11 mouse cellular contexts compared by ENCODE assay signal in genomic region chr17:63008277-63008676, GRCm38 (mm10).
DNase-seq lines count a peak whose midpoint lies in the region; ATAC-seq and TF ChIP-seq lines count a peak whose summit lies in the region.
"Had no signal": no experiment of that assay in that cellular context is flagged by ENCODE, and none has a peak within 500 bp of the region (broad histone marks: within the 10 kb centered on the region; RNA-seq: fewer than 3 reads in every experiment).

No protein-coding gene starts in this region.

- H3K4me1 ChIP-seq in kidney, postnatal 0 days (replicated peaks; ENCODE audit: insufficient read depth, low read length): peaks cover 6% of the 10 kb centered on the region
- peaks cover 4% of the 10 kb centered on the region for H3K4me1 ChIP-seq in embryonic facial prominence, embryonic 14.5 days (ENCODE audit: control insufficient read depth, insufficient read depth, low read length)
- peaks cover 33% of the 10 kb centered on the region for H3K4me1 ChIP-seq in midbrain, embryonic 10.5 days
- H3K4me1 ChIP-seq: megakaryocyte, embryonic 14.5 days had no signal

- no peak overlapping the region for H3K4me3 ChIP-seq in kidney, postnatal 0 days (replicated peaks; ENCODE audit: low read depth, low read length)
- no peak overlapping the region for H3K4me3 ChIP-seq in embryonic facial prominence, embryonic 14.5 days (ENCODE audit: low read depth, low read length)
- H3K4me3 ChIP-seq in midbrain, embryonic 10.5 days: no peak overlapping the region
- H3K4me3 ChIP-seq: layer of hippocampus, adult 2 months; megakaryocyte, embryonic 14.5 days had no signal

- H3K9ac ChIP-seq in kidney, postnatal 0 days (ENCODE audit: low read depth, low read length): no peak overlapping the region
- H3K9ac ChIP-seq in embryonic facial prominence, embryonic 14.5 days (ENCODE audit: low read depth, low read length): no peak overlapping the region

- H3K27me3 ChIP-seq in kidney, postnatal 0 days (ENCODE audit: insufficient read depth, low read length): no peaks in the 10 kb centered on the region
- H3K27me3 ChIP-seq in embryonic facial prominence, embryonic 14.5 days (replicated peaks; ENCODE audit: control insufficient read depth, insufficient read depth, low read length): no peaks in the 10 kb centered on the region
- H3K27me3 ChIP-seq in midbrain, embryonic 10.5 days (ENCODE audit: low read depth, poor library complexity, severe bottlenecking): no peaks in the 10 kb centered on the region
- H3K27me3 ChIP-seq: megakaryocyte, embryonic 14.5 days had no signal

- no peak for TF ChIP-seq CTCF in kidney, postnatal 0 days (IDR thresholded peaks at IDR 0.05; ENCODE audit: low read depth)

- DNase-seq in kidney, postnatal 0 days (ENCODE audit: low spot score): peak; percentile 62
- no peak for DNase-seq in kidney, postnatal 36 days
- DNase-seq in embryonic facial prominence, embryonic 14.5 days (ENCODE audit: low spot score): peak; percentile 82
- peak; percentile 35 for DNase-seq in midbrain, embryonic 10.5 days (ENCODE audit: low spot score)
- DNase-seq in spleen, postnatal 4 days (ENCODE audit: low spot score in 2 of 2): peak; percentile 32 to 65
- DNase-seq in cerebellum, adult 18-20 months: no peak
- no peak for DNase-seq in kidney, adult 9 months
- DNase-seq: cerebellum, adult 11 months had no signal

- H3K9me3 ChIP-seq in kidney, postnatal 0 days (replicated peaks; ENCODE audit: low read length): no peaks in the 10 kb centered on the region
- no peaks in the 10 kb centered on the region for H3K9me3 ChIP-seq in embryonic facial prominence, embryonic 14.5 days (ENCODE audit: control insufficient read depth, low read length)
- no peaks in the 10 kb centered on the region for H3K9me3 ChIP-seq in midbrain, embryonic 10.5 days (replicated peaks)

- no peaks in the 10 kb centered on the region for H3K36me3 ChIP-seq in kidney, postnatal 0 days (ENCODE audit: insufficient read depth, low read length)
- no peaks in the 10 kb centered on the region for H3K36me3 ChIP-seq in embryonic facial prominence, embryonic 14.5 days (ENCODE audit: control insufficient read depth, insufficient read depth, low read length)
- H3K36me3 ChIP-seq in midbrain, embryonic 10.5 days: no peaks in the 10 kb centered on the region

- H3K27ac ChIP-seq in kidney, postnatal 0 days: no peak overlapping the region
- H3K27ac ChIP-seq in embryonic facial prominence, embryonic 14.5 days (replicated peaks; ENCODE audit: low read depth, low read length): no peak overlapping the region
- no peak overlapping the region; the same call in 1 of the 2 replicates for H3K27ac ChIP-seq in midbrain, embryonic 10.5 days (replicated peaks)
- H3K27ac ChIP-seq: layer of hippocampus, adult 2 months had no signal

- 0 out of 2 replicates have a peak, but pooled peaks have one; percentile 50 for ATAC-seq in kidney, postnatal 0 days (replicated peaks; ENCODE audit: low FRiP score, low read depth)
- ATAC-seq in embryonic facial prominence, embryonic 14.5 days (ENCODE audit: low read depth): peak; percentile 90
- no peak for ATAC-seq in frontal cortex, adult (ENCODE audit: low TSS enrichment)

- H3K4me2 ChIP-seq in kidney, postnatal 0 days (ENCODE audit: low read length): no peak overlapping the region
- H3K4me2 ChIP-seq in embryonic facial prominence, embryonic 14.5 days (ENCODE audit: low read depth, low read length): no peak overlapping the region

- WGBS in kidney, postnatal 0 days: 33% methylated on average over 5 of the region's 5 CpGs
- WGBS in embryonic facial prominence, embryonic 14.5 days: 40% methylated on average over 5 of the region's 5 CpGs
- WGBS in midbrain, embryonic 10.5 days: 51% methylated on average over 5 of the region's 5 CpGs

Comparison
In these comparisons a context has a peak if more than half of its experiments do, and no peak if none do; other contexts are left out.
1. DNase-seq: peak in kidney, postnatal 0 days (single experiment), embryonic facial prominence, embryonic 14.5 days (single experiment), midbrain, embryonic 10.5 days (single experiment) and spleen, postnatal 4 days (2 of 2); none in kidney, postnatal 36 days (0 of 2), cerebellum, adult 18-20 months (0 of 2) and kidney, adult 9 months (single experiment).